Mouse (Mus musculus): ENCODE data around the gene Ect2l.

DNA sequence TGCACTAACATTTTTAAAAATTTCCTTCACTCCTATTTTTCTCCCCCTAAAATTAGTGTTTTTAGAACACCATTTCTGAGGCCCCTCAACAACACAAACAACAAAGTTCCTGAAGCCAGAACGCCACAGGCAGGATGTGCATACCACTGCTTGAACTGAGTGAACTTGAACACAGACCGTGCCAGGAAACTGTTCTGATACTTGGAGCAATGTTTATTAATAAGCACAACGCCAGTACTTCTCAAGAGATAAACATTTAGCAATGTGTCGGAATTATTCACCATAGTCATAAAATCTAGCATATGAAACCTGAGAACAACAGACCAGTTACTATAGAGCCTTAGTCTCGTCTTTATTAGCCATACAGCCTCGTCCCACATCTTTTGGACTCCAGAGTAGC, 571 bp downstream of the Ect2l start:
- TF ChIP-seq CTCF (IDR thresholded peaks at IDR 0.05; ENCODE audit: low read depth) (no peak), EP300 (IDR thresholded peaks at IDR 0.05; ENCODE audit: low read depth) (no peak)
